Mouse (Mus musculus) spleen, postnatal 4 days (tissue): Measurements from ENCODE around the gene Dph5.
"Not testable (repeated sequence)": the region's sequence is repeated elsewhere in the genome, so short reads cannot be mapped to it uniquely, and the experiment has no call there.

ENCODE experiments used
- DNase-seq, 2 experiments: peaks; one replicate each; pipeline ENCODE4 v3.0.0; 2022; ENCODE audit warnings: low spot score in 2 of 2

Gene Dph5

DNA sequence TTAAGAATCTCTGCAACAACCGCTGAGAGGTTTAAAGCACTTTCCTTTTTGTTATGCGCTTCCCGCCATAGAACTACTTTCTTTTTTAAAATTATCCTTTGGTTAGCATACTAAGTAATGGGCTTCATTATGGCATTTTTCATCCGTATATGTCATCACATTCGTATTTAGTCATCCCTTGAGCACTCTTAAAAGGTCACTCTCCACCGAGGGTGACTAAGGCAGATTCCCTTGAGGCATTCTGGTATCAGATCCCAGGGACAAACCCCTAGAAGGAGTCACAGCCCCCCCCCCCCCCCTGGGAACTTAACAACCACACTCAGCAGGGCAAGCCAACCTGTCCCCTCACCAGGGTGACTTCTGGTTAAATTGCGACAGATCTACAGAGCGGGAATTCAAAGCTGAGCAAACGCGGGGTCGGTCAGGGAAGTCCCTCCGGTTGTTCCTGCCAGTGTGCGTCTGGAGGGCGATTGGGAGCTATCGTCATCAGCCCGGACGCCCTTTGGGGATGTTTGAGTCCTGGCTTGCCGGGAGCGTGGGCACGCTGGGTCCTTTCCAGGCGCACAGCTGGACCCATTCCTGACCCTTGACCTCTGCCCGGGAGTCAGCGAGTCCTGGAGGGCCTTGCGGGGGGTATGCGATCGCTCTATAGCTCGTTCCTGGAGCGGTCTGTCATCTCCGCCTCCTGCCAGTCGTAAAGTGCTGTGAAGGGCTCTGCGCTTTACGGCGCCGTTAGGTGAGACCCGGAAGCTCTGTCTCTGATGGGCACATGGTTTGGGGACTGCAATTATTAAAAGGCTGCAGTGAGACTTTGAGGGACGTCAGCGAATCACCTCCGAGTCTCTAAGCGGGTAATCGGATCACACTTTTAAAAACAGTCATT lies at the start of gene Dph5:
Gene Dph5, plus strand, starts transcription at position 411 of the 883 bp plus-strand sequence.
- DNase-seq: peak; percentile 83 to 88

GRCm38 (mm10) chr3:115844566-115844965 lies 43.1 kb upstream of the Dph5 start:
- no peak for DNase-seq

DNA sequence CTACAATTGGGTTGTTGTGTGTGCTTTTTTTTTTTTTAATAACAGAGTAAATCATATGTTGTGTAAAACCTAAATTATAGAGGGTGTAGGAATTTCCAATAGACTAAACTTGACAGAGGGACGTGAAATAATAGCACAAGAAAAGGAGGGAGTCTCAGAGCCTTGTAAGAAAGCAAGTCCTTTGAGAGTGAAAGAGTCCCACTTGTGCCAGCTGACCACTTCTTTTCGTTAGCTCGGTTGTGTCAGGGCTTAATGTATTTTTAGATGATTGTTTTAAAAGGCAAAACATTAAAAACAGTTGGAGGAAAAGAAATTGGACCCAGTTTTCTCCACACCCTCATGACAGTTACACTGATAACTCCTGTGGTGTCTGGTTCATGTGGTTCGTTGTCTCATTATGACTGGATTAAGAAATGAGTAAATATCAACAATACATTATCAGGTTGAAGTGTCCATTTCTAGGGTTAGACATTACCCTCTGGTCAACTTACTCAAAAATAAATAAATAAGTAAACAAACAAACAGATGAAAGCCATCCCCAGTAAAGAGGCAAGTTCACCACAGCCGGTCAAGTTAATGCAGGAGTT lies 42.5 kb upstream of the Dph5 start:
- DNase-seq: no peak

- DNase-seq: no peak
Measured at GRCm38 (mm10) chr3:115845724-115846123, 41.9 kb upstream of the Dph5 start.

GRCm38 (mm10) chr3:115846153-115846552 lies 41.5 kb upstream of the Dph5 start:
- no peak for DNase-seq

DNA sequence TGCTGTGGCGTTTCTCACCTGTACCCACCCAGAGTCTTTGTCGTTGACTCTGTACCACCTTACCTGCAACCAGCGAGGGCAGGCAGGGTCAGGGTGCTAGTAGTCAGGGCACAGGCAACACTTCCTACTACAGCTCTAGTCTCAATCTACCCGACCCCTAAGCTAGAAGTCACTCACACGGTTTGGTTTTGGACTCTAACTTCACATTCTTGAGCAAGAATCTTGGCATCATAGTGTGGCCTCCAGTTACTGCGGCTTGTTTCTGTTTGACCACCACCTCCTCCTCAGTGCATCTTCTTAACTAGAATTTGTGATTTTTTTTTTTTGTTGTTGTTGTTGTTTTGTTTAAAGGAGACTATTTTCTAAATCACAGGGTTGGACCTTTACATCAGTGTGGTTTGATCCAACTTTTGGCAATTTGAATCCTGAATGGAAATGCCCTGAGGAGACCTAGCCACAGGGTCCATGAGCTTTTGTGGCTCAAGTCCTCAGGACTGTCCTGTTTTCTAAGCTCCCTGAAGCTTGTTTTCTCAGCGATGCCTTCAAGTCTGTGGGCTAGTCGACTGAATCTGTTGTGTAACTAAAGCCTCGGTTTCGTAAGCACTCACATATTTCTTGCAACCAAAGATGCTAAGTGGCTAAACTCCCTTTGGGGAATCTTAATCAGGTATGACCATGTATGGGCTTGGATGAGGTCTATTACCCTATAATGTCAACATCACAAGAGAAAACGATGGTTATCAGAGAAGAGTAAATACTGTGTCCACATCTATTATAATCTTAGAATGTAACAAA lies 38.8 kb upstream of the Dph5 start:
- no peak for DNase-seq

- no peak for DNase-seq
Measured at GRCm38 (mm10) chr3:115850946-115851345, 36.7 kb upstream of the Dph5 start.

GRCm38 (mm10) chr3:115854672-115855191 lies 32.9 kb upstream of the Dph5 start:
- DNase-seq: no peak

- no peak for DNase-seq
Measured at GRCm38 (mm10) chr3:115855576-115855975, 32.1 kb upstream of the Dph5 start.

- DNase-seq: no peak
Measured at GRCm38 (mm10) chr3:115856484-115857022, 31.1 kb upstream of the Dph5 start.

DNA sequence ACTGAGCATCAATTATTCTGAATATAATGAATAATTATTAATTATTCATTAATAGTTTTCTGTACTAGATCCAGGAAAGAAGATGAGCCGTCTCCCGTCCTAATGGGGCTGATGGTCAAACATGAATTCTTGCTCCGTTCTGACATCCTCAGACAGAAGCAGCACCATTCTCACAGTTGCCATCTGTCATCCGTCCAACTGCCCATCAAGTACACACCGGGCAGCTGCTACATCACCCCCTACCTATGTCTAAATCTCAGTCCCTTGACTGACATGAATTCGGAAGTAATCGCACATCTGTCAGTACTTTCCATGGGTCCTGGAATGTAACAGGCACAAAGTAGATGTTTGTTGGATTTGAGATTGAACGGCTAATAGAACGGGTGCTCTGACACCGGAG lies 30.2 kb upstream of the Dph5 start:
- DNase-seq: no peak

DNA sequence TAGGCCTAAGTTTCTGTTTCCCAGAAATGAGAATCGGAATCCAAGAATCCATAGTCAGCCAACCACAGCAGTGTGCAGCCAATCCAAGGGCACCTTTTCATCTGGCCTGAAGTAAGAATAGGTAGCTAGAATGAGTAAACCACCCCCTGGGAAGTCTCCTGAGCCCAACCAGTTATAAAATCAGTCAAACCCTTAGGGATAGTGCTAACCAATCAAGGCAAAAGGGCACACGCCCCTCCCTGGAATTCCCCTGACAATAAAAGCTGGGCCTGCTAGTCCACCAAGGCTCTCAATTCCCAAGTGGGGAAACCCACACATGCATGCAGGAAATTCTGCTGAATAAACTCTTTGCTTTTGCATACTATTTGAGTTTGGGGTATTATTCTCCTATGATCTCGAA lies 28.8 kb upstream of the Dph5 start:
- no peak for DNase-seq

GRCm38 (mm10) chr3:115860780-115861179 lies 26.9 kb upstream of the Dph5 start:
- DNase-seq: not testable (repeated sequence)

DNA sequence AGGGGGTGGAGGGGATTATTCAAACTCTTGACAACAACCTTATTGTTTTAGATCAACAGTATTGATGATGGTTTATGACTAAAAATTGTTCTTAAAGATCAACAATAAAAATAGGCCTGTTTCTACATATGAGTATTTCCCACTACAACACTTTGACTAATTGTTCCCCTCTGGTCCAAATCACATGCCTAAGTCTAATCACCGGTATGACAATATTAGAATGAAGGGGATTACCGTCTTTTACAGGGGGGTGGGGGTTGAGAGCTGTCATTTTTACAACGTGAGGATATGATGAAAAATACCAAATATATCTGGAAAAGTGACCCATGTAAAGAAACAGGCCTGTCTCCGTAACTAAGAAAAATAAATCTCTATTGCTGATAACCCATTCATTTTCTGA lies 24.1 kb upstream of the Dph5 start:
- no peak for DNase-seq

DNA sequence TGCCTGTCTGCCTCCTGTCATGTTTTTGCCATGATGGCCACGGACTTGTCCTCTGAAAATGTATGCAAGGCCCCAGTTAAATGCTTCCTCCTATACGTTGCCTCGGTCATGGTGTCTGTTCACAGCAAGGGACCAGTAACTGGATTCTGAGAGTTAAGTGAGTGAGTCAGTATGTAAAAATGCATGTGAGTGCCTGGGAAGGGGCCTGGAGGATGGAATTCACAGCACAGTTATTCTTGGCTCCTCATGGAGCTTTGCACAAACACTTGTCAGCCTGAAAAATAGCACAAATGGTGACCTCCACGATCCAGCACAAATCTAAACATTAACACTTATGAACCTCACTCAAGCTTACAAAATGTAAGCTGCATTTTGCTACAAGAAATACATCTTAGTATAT lies 20.5 kb upstream of the Dph5 start:
- DNase-seq: no peak

- no peak for DNase-seq
Measured at GRCm38 (mm10) chr3:115867901-115868300, 19.7 kb upstream of the Dph5 start.

DNA sequence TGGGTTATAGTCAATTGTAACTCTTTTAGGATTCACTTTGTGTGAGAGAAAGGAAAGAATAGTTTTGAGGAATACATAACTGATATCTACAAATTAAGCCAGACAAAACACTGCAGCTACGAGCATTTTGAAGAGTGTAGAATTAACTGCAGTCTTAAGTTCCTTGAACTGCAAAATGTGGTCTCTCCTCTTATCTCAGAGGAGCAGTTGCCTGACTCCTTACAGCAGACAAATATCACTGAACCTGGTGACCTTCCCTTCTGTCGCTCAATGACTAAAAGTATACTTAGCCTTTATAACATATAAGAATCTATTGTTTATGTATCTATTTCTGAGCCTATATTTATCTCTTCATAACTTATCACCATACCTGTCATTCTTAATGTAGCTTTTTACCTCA lies 18.3 kb upstream of the Dph5 start:
- DNase-seq: no peak

DNA sequence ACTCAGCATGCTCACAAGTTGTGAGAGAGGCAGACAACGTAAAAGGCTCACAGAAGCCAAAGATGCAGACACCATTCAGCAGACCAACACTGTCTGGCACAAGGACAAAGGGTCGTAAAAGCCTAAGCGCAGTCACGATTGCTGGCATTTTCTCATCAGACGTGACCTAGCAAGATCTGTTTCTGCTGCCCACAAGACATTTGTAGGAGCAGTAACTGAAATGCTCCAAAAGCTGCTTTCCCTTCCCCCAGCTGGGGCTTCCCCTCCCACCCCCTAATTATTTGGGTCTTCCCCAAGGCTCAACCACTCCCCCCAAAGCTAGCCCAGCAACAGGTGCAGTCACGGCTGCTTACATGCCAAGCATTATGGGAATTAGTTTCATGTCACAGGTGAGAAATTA lies 12.1 kb upstream of the Dph5 start:
- no peak for DNase-seq

DNA sequence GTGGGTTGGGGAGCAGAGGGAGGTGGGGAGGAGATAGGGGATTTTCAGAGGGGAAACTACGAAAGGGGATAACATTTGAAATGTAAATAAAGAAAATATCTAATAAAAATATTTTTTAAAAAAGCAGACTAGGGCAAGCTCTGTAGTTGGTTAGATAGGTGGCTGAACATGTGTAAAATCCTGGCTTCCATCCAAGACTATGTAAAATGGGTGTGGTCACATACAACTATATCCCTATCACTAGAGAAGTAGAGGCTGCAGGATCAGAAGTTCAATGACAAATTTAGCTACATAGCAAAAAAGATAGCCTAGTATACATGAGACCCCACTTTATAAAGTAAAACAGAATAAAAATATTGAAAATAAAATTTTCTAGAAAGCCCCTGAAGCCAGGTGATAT lies 10.5 kb upstream of the Dph5 start:
- DNase-seq: no peak

- DNase-seq: no peak
Measured at GRCm38 (mm10) chr3:115884086-115884485, 3.6 kb upstream of the Dph5 start.

DNA sequence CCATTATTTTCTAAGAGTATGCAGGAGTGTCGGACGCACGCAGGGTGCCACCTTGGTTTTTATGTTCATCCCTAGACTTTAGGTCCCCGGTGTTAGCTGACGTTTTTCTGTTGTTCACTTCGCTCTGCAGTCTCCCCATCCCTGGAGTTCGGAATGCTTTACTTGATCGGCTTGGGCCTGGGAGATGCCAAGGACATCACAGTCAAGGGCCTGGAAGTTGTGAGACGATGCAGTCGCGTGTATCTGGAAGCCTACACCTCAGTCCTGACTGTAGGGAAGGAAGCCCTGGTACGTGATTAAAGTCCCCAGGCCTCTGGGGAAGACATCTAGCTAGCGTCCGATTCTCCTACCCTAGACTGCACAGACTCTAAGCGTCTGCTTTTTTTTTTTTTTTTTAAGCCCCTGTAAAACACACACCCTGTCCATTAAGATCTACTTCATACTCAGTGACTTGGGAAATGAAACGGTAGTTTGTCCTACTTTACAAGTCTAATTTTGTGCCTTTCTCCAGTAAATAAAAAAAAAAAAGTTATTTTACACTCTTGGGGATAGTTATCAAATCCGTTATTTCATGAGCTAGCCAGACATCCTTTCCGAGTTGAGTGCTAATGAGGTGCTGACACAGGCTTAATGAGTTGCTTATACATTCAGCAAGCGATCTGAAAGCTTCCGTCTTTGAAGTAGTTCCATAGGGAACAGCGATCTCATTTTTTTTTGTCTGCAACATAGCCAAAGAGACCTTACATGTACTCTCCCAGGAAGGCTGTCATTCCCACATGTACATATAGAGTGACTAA lies 871 bp downstream of the Dph5 start:
- peak; percentile 24 to 72 for DNase-seq
